Mouse (Mus musculus) ES-Bruce4 (cell line): Measurements from ENCODE around the gene AC192777.2. TPM values are rescaled to one million over a fixed set of nuclear protein-coding genes. Genes with fewer than 3 reads are reported as not detected.
"Not testable (repeated sequence)": the region's sequence is repeated elsewhere in the genome, so short reads cannot be mapped to it uniquely, and the experiment has no call there.

Experiments
- H3K27ac ChIP-seq: 2 replicates; pipeline ENCODE4 v1.5.1; 2012; ENCODE audit warnings: low read length, inconsistent platforms; ENCODE audit not compliant: insufficient read depth
- H3K27me3 ChIP-seq: 2 replicates; pipeline ENCODE4 v1.6.1; 2012; ENCODE audit warnings: mild to moderate bottlenecking, low read length, inconsistent platforms; ENCODE audit not compliant: control insufficient read depth, poor library complexity, insufficient read depth, severe bottlenecking
- H3K36me3 ChIP-seq: 2 replicates; pipeline ENCODE4 v1.6.1; 2012; ENCODE audit warnings: inconsistent platforms, mild to moderate bottlenecking, low read length, moderate library complexity; ENCODE audit not compliant: control insufficient read depth, poor library complexity, insufficient read depth, severe bottlenecking
- H3K4me1 ChIP-seq: one replicate; pipeline ENCODE4 v1.8.1; 2011; ENCODE audit warnings: low read length; ENCODE audit not compliant: control insufficient read depth, insufficient read depth
- H3K4me3 ChIP-seq: 2 replicates; pipeline ENCODE4 v1.5.1; 2011; ENCODE audit warnings: low read depth, mild to moderate bottlenecking, low read length
- H3K9ac ChIP-seq: 2 replicates; pipeline ENCODE4 v1.6.1; 2012; ENCODE audit warnings: low read depth, mild to moderate bottlenecking, inconsistent platforms; ENCODE audit not compliant: poor library complexity, severe bottlenecking
- H3K9me3 ChIP-seq: replicated peaks from 2 replicates; pipeline ENCODE4 v1.6.1; 2012; ENCODE audit warnings: mild to moderate bottlenecking, low read length, inconsistent platforms; ENCODE audit not compliant: control insufficient read depth, poor library complexity, insufficient read depth, severe bottlenecking
- CTCF ChIP-seq: IDR thresholded peaks from one replicate; pipeline ENCODE4 v1.8.1; 2011; ENCODE audit warnings: low read depth, low read length
- polyA plus RNA-seq: library from polyadenylated mRNA; stranded (reverse); fragments of >200 nt; gene quantifications from 2 replicates; pipeline ENCODE4 v1.2.4, GENCODE M21; 2011; ENCODE audit warnings: low read depth; ENCODE audit not compliant: missing spikeins, insufficient read depth, insufficient read length

AC192777.2 gene
- not detected in 2 replicates for polyA plus RNA-seq

- H3K36me3 ChIP-seq, H3K27ac ChIP-seq, H3K9ac ChIP-seq, H3K4me1 ChIP-seq, H3K4me3 ChIP-seq, H3K27me3 ChIP-seq, H3K9me3 ChIP-seq: not testable (repeated sequence)
These were observed at the start of gene AC192777.2 for GRCm38 (mm10) chr17:40095150-40095549. Gene AC192777.2, plus strand, starts transcription at chr17:40095450.

GRCm38 (mm10) chr17:40116172-40116571 lies 20.9 kb downstream of the AC192777.2 start:
- H3K27me3 ChIP-seq, H3K4me3 ChIP-seq, H3K4me1 ChIP-seq, H3K27ac ChIP-seq, H3K9me3 ChIP-seq, H3K9ac ChIP-seq, H3K36me3 ChIP-seq: not testable (repeated sequence)

DNA sequence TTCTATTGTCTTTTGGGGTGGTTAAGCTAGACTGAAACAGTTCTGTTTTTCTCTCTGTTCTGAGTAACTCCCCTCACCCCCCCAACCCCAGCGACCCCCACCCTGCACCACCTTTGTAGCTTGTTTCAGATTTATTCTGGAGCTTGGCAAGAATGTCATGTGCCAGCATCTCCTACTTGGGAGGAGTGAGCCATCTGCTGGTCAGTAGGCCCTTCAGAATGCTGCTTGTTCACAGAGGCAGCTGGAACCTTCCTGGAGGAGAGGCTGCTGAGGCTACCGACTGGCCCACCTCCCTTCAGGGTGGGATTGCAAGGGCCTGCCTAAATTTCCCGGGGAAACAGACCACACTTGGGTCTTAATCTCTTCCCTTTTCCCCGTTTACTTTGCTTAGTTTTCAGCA lies 21.6 kb downstream of the AC192777.2 start:
- peak; percentile 33 for TF ChIP-seq CTCF
- not testable (repeated sequence) for H3K27ac ChIP-seq, H3K36me3 ChIP-seq, H3K9ac ChIP-seq, H3K4me3 ChIP-seq, H3K9me3 ChIP-seq, H3K4me1 ChIP-seq, H3K27me3 ChIP-seq

Other genes starting within 250 kb of the AC192777.2 start
- gene Esp38, start 144.9 kb upstream of the AC192777.2 start, polyA plus RNA-seq = not detected in 2 replicates
- not detected in 2 replicates for gene Pgk2, start 113.2 kb downstream of the AC192777.2 start, polyA plus RNA-seq
- not detected in 2 replicates for gene Crisp3, start 146.8 kb downstream of the AC192777.2 start, polyA plus RNA-seq
- gene Crisp1, start 223.8 kb downstream of the AC192777.2 start, polyA plus RNA-seq = 5.0 and 5.3 TPM in 2 replicates